Mouse (Mus musculus) limb, embryonic 13.5 days (tissue): ENCODE results near the gene Gm14496. TPM values are rescaled to one million over a fixed set of nuclear protein-coding genes. Genes with fewer than 3 reads are reported as not detected.
"Not testable (repeated sequence)": the region's sequence is repeated elsewhere in the genome, so short reads cannot be mapped to it uniquely, and the experiment has no call there.

ENCODE experiments used
- ATAC-seq: fragments of 200-750 bp; cut with Nextera tagmentation; 2 replicates; pipeline ENCODE4 v1.8.0; 2017; ENCODE audit warnings: low read depth, moderate number of reproducible peaks, moderate TSS enrichment; ENCODE audit not compliant: low FRiP score
- H3K27ac ChIP-seq: fragments of 300-500 bp; sonication (generic); 2 replicates; pipeline ENCODE4 v1.5.1; 2015; ENCODE audit warnings: inconsistent platforms, mild to moderate bottlenecking, moderate library complexity
- H3K27me3 ChIP-seq: fragments of 300-500 bp; sonication (generic); 2 replicates; pipeline ENCODE4 v1.6.1; 2015; ENCODE audit warnings: mild to moderate bottlenecking, inconsistent platforms
- H3K36me3 ChIP-seq: fragments of 300-500 bp; sonication (generic); 2 replicates; pipeline ENCODE4 v1.6.1; 2015; ENCODE audit warnings: inconsistent platforms, mild to moderate bottlenecking, moderate library complexity
- H3K4me1 ChIP-seq: fragments of 300-500 bp; sonication (generic); 2 replicates; pipeline ENCODE4 v1.6.1; 2015; ENCODE audit warnings: inconsistent platforms
- H3K4me2 ChIP-seq: fragments of 300-500 bp; sonication (generic); replicated peaks from 2 replicates; pipeline ENCODE4 v1.6.1; 2015; ENCODE audit warnings: inconsistent platforms, mild to moderate bottlenecking, moderate library complexity
- H3K4me3 ChIP-seq: fragments of 300-500 bp; sonication (generic); 2 replicates; pipeline ENCODE4 v1.5.1; 2015; ENCODE audit warnings: moderate library complexity, mild to moderate bottlenecking, inconsistent platforms
- H3K9ac ChIP-seq: fragments of 300-500 bp; sonication (generic); 2 replicates; pipeline ENCODE4 v1.6.1; 2015; ENCODE audit warnings: mild to moderate bottlenecking, inconsistent platforms
- H3K9me3 ChIP-seq: fragments of 300-500 bp; sonication (generic); 2 replicates; pipeline ENCODE4 v1.6.1; 2016; ENCODE audit warnings: inconsistent platforms
- WGBS: fragments of 180-500 bp; shearing (Covaris S2); methylation state at CpG from one replicate; pipeline ENCODE4 v1.1.7; 2015; 5-methylcytosine and 5-hydroxymethylcytosine counted together
- polyA plus RNA-seq: library from polyadenylated mRNA; unstranded; fragments of >200 nt; fragmentation: Nextera tagmentation; extraction: Ambion mirVana; gene quantifications from 2 replicates; pipeline ENCODE4 v1.2.1, GENCODE M21; 2015

Gene Gm14496
- polyA plus RNA-seq, result not detected in 2 replicates

- no peaks in the 10 kb centered on the region for H3K4me1 ChIP-seq
- no peaks in the 10 kb centered on the region for H3K27me3 ChIP-seq
- no peak within 1 kb of the TSS for H3K9ac ChIP-seq
- H3K27ac ChIP-seq, result no peak within 1 kb of the TSS
- H3K36me3 ChIP-seq, result no peaks in the 10 kb centered on the region
- 62% methylated on average over 3 of the region's 3 CpGs for WGBS
- ATAC-seq, result no peak
- no peak within 1 kb of the TSS for H3K4me3 ChIP-seq
- no peaks in the 10 kb centered on the region for H3K9me3 ChIP-seq
- no peak within 1 kb of the TSS for H3K4me2 ChIP-seq
Observed at GRCm38 (mm10) chr2:181990829-181991228, at the start of gene Gm14496. TSS of gene Gm14496 (plus strand) at chr2:181991129.

GRCm38 (mm10) chr2:181952747-181953680 is 37.9 kb upstream of the Gm14496 start:
- peak overlapping the region; percentile 19 for H3K4me3 ChIP-seq
- not testable (repeated sequence) for H3K27ac ChIP-seq, H3K9ac ChIP-seq, H3K36me3 ChIP-seq, H3K4me1 ChIP-seq, H3K9me3 ChIP-seq, H3K27me3 ChIP-seq
- WGBS, result 21% methylated on average over 21 of the region's 21 CpGs
- H3K4me2 ChIP-seq, result peak overlapping the region; percentile 53
- ATAC-seq, result peak; percentile 28; the same call in 1 of the 2 replicates

GRCm38 (mm10) chr2:181968395-181968794 is 22.5 kb upstream of the Gm14496 start:
- WGBS, result 71% methylated on average over 7 of the region's 7 CpGs
- no peak overlapping the region for H3K27ac ChIP-seq
- no peaks in the 10 kb centered on the region for H3K9me3 ChIP-seq
- no peaks in the 10 kb centered on the region for H3K27me3 ChIP-seq
- no peaks in the 10 kb centered on the region for H3K4me1 ChIP-seq
- no peak overlapping the region for H3K4me2 ChIP-seq
- no peak for ATAC-seq
- no peaks in the 10 kb centered on the region for H3K36me3 ChIP-seq
- no peak overlapping the region for H3K4me3 ChIP-seq
- no peak overlapping the region for H3K9ac ChIP-seq

GRCm38 (mm10) chr2:181969187-181969586 is 21.7 kb upstream of the Gm14496 start:
- no peak for ATAC-seq
- no peak overlapping the region for H3K27ac ChIP-seq
- no peaks in the 10 kb centered on the region for H3K27me3 ChIP-seq
- no peak overlapping the region for H3K4me2 ChIP-seq
- no peaks in the 10 kb centered on the region for H3K36me3 ChIP-seq
- WGBS, result 98% methylated on average over 2 of the region's 2 CpGs
- no peak overlapping the region for H3K4me3 ChIP-seq
- no peaks in the 10 kb centered on the region for H3K4me1 ChIP-seq
- H3K9me3 ChIP-seq, result no peaks in the 10 kb centered on the region
- no peak overlapping the region for H3K9ac ChIP-seq

DNA sequence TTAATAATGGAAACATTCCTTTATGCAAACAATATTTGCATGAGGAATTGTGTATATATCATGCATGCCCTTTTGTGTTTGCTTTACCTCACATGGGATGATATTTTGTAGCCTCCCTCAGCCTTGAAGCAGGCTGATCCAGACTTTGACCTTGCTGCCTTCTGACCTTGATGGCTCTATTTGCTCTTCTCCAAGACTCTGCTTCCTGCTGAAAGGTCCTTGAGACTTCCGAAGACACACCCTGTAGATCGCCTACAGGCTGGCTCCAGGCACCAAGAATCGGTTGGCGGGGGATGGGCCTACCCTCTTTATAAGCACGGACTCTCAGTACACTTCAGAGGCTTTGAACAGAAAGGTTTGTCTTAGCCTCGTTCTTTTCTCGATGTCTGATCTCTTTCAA is 9.0 kb upstream of the Gm14496 start:
- H3K36me3 ChIP-seq, H3K9me3 ChIP-seq, H3K4me1 ChIP-seq, H3K27me3 ChIP-seq, H3K9ac ChIP-seq, H3K27ac ChIP-seq, H3K4me3 ChIP-seq, H3K4me2 ChIP-seq, ATAC-seq: not testable (repeated sequence)
- WGBS, result 69% methylated on average over 7 of the region's 7 CpGs

Other genes starting within 250 kb of the Gm14496 start
- gene Myt1, start 227.8 kb upstream of the Gm14496 start, polyA plus RNA-seq, result 0.06 and 0.38 TPM in 2 replicates
- 37.8 and 40.6 TPM in 2 replicates for gene Pcmtd2, start 153.3 kb upstream of the Gm14496 start, polyA plus RNA-seq
- gene Polr3k, start 126.8 kb upstream of the Gm14496 start, polyA plus RNA-seq, result 79.5 and 81.3 TPM in 2 replicates